Mouse (Mus musculus): Measurements from ENCODE around the gene Arid3a. TPM values are rescaled to one million over a fixed set of nuclear protein-coding genes. Genes with fewer than 3 reads are reported as not detected.

Gene Arid3a
- total and polyA plus RNA-seq, 3 experiments, result 11.8 to 17.2 TPM; not detected in 1

- H3K79me2 ChIP-seq (ENCODE audit: control insufficient read depth, insufficient read depth, low read length, poor library complexity), result peaks cover 25% of the 10 kb centered on the region
- DNase-seq (ENCODE audit: low read depth, low spot score), result peak; percentile 92
- peak; percentile 33 for TF ChIP-seq SIN3A (IDR thresholded peaks at IDR 0.05; ENCODE audit: low read length)
- 0 out of 2 replicates have a peak, but pooled peaks have one; percentile 15 for TF ChIP-seq TAL1 (IDR thresholded peaks at IDR 0.05; ENCODE audit: low read length)
- TF ChIP-seq MXI1 (IDR thresholded peaks at IDR 0.05; ENCODE audit: low read depth, low read length), result peak; percentile 60; the same call in 1 of the 2 replicates
- 0 out of 2 replicates have a peak, but pooled peaks have one; percentile 29 for TF ChIP-seq ELF1 (IDR thresholded peaks at IDR 0.05; ENCODE audit: low read depth, low read length)
- TF ChIP-seq MAX (IDR thresholded peaks at IDR 0.05; ENCODE audit: low read length), result 0 out of 2 replicates have a peak, but pooled peaks have one; percentile 37
- TF ChIP-seq USF1 (IDR thresholded peaks at IDR 0.05; ENCODE audit: low read depth, low read length), result no peak
- TF ChIP-seq NELFE (IDR thresholded peaks at IDR 0.05; ENCODE audit: low read depth, low read length), result peak; percentile 44
- peak; percentile 72; the same call in 1 of the 2 replicates for TF ChIP-seq MYC (IDR thresholded peaks at IDR 0.05; ENCODE audit: low read depth, low read length)
- no peak; the same call in 1 of the 2 replicates for TF ChIP-seq ZMIZ1 (IDR thresholded peaks at IDR 0.05; ENCODE audit: low read depth, low read length)
- no peak for TF ChIP-seq ZC3H11A (IDR thresholded peaks at IDR 0.05; ENCODE audit: low read depth, low read length)
- TF ChIP-seq NRF1 (IDR thresholded peaks at IDR 0.05; ENCODE audit: insufficient read depth, low read depth, low read length, poor library complexity, severe bottlenecking), result peak; percentile 49; the same call in 1 of the 2 replicates
- peak; percentile 50 for TF ChIP-seq HCFC1 (IDR thresholded peaks at IDR 0.05; ENCODE audit: low read depth, low read length)
- TF ChIP-seq ETS1 (IDR thresholded peaks at IDR 0.05; ENCODE audit: low read depth, low read length), result peak; percentile 54
- TF ChIP-seq JUND (IDR thresholded peaks at IDR 0.05; ENCODE audit: low read depth, low read length), result no peak
- TF ChIP-seq TBP (IDR thresholded peaks at IDR 0.05; ENCODE audit: low read depth, low read length), result peak; percentile 99
- TF ChIP-seq RCOR1 (IDR thresholded peaks at IDR 0.05; ENCODE audit: low read depth, low read length), result 0 out of 2 replicates have a peak, but pooled peaks have one; percentile 25
- peak; percentile 28 to 78; a peak in 2 of 4 replicates for TF ChIP-seq POLR2A (IDR thresholded peaks at IDR 0.05; ENCODE audit: control insufficient read depth in 1 of 2, insufficient read depth in 1 of 2, low read depth in 1 of 2, low read length in 2 of 2, poor library complexity in 1 of 2)
- peak; percentile 82 for TF ChIP-seq ZNF384 (IDR thresholded peaks at IDR 0.05; ENCODE audit: low read depth, low read length)
- no peak for TF ChIP-seq USF2 (IDR thresholded peaks at IDR 0.05; ENCODE audit: borderline replicate concordance in 1 of 2, insufficient read depth in 1 of 2, low read depth in 1 of 2, low read length in 2 of 2)
- no peak for TF ChIP-seq KAT2A (conservative IDR thresholded peaks at IDR 0.05; ENCODE audit: low read depth, low read length)
- peak; percentile 84; the same call in 1 of the 2 replicates for TF ChIP-seq CHD1 (IDR thresholded peaks at IDR 0.05; ENCODE audit: low read depth, low read length)
- no peak for TF ChIP-seq POLR2AphosphoS2 (IDR thresholded peaks at IDR 0.05; ENCODE audit: low read length)
- TF ChIP-seq MAFK (IDR thresholded peaks at IDR 0.05; ENCODE audit: borderline replicate concordance, low read depth, low read length), result peak; percentile 95
- TF ChIP-seq MYB (IDR thresholded peaks at IDR 0.05; ENCODE audit: low read depth, low read length), result no peak
Observed at GRCm38 (mm10) chr10:79985334-79986231, 58.7 kb downstream of the Arid3a start.

More at GRCm38 (mm10) chr10:79985334-79986231, 58.7 kb downstream of the Arid3a start:
- Histone ChIP-seq H3K4me3 (ENCODE audit: control insufficient read depth in 1 of 2, insufficient read depth in 1 of 2, low read depth in 2 of 2, low read length in 2 of 2) (peak overlapping the region; percentile 62 to 78), H3K27me3 (ENCODE audit: control insufficient read depth in 1 of 2, insufficient read depth in 2 of 2, low read length in 2 of 2) (no peaks in the 10 kb centered on the region), H3K9me3 (replicated peaks; ENCODE audit: insufficient read depth, low read length) (no peaks in the 10 kb centered on the region), H3K36me3 (ENCODE audit: control insufficient read depth in 1 of 2, insufficient read depth in 2 of 2, low read length in 2 of 2) (peaks cover 0 to 5% of the 10 kb centered on the region in 2 experiments; a peak in 2 of 4 replicates), H3K9ac (ENCODE audit: control insufficient read depth, low read depth, low read length, poor library complexity, severe bottlenecking) (peak overlapping the region; percentile 79), H3K4me1 (ENCODE audit: control insufficient read depth in 1 of 2, insufficient read depth in 2 of 2, low read length in 2 of 2) (peaks cover 0 to 16% of the 10 kb centered on the region in 2 experiments; a peak in 2 of 4 replicates), H3K27ac (ENCODE audit: control insufficient read depth, low read depth, low read length) (peak overlapping the region; percentile 88)
